Mouse (Mus musculus) cortical plate, adult 2 months (tissue): Measurements from ENCODE around the gene Shisal2b.

Source experiments
- CTCF ChIP-seq: fragments of 200-500 bp; IDR thresholded peaks from 2 replicates; pipeline ENCODE4 v1.5.1; 2011; ENCODE audit warnings: mild to moderate bottlenecking, control low read depth, low read length; ENCODE audit not compliant: insufficient read depth; ENCODE audit errors: extremely low read depth
- POLR2A ChIP-seq: fragments of 200-500 bp; IDR thresholded peaks from 2 replicates; pipeline ENCODE4 v1.6.1; 2011; ENCODE audit warnings: mild to moderate bottlenecking, low read length, control low read depth; ENCODE audit not compliant: insufficient read depth; ENCODE audit errors: extremely low read depth

GRCm38 (mm10) chr13:104863127-104863979, at the start of gene Shisal2b:
- TF ChIP-seq CTCF (no peak), POLR2A (no peak)
